14 mouse cellular contexts compared by ENCODE assay signal in the genomic region with DNA sequence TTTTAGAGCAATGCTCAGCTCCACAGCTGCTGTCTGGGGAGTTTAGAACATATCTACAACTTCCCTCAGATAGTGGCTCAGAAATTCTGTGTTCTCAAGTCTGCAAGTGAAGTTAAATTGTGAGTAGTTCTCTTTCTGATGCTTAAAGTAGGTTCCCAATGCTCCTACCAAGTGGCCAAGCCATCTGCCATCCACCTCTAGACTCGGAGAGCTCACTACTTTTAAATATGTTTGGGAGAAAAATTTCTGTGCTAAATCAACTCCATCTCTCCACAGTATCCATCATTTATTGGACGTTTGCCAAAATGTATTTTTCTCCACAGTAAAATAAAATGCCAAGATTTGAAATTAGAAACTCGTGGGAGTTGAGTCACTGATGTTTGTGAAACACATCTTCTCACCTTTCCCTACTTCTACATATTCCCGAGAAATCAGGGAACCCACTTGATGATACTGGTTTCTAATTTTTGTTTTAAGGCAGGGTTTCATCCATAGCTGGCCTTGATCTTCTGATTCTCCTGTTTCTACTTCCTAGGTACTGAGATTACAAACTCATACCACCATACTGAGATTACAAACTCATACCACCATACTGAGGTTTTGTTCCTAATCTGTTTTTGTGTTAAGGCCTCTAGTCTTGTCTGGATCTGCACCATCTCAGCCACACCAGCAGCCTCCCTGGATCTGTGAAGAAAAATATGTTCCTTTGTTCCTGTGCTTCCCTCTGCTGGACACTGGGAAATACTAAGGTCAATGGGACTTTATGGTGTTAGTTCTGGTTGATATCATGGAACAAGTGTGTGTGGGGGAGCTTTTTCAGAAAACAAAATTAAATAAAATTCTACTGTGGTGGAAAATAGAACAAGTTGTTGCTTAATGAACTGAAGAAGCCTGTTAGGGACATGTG. TPM values are rescaled to one million over a fixed set of nuclear protein-coding genes. Genes with fewer than 3 reads are reported as not detected.
A peak's percentile ranks its signal among the peaks of the same experiment; 100 is the strongest.
DNase-seq lines count a peak whose midpoint lies in the region; ATAC-seq and TF ChIP-seq lines count a peak whose summit lies in the region.
"Had no signal": no experiment of that assay in that cellular context is flagged by ENCODE, and none has a peak within 500 bp of the region (broad histone marks: within the 10 kb centered on the region; RNA-seq: fewer than 3 reads in every experiment).

No protein-coding gene starts in this region.

- no peak for ATAC-seq in embryonic facial prominence, embryonic 14.5 days (ENCODE audit: low read depth)
- no peak for ATAC-seq in intestine, postnatal 0 days
- no peak for ATAC-seq in intestine, embryonic 15.5 days
- no peak for ATAC-seq in neural tube, embryonic 15.5 days (ENCODE audit: low FRiP score)
- ATAC-seq: inflammation-experienced regulatory T-cells, adult 6 months; midbrain, embryonic 13.5 days had no signal

- no peak overlapping the region for H3K4me3 ChIP-seq in embryonic facial prominence, embryonic 14.5 days (ENCODE audit: low read depth, low read length)
- no peak overlapping the region for H3K4me3 ChIP-seq in embryonic facial prominence, embryonic 10.5 days
- no peak overlapping the region for H3K4me3 ChIP-seq in intestine, postnatal 0 days (ENCODE audit: low read depth, low read length)
- no peak overlapping the region for H3K4me3 ChIP-seq in intestine, embryonic 15.5 days (replicated peaks)
- no peak overlapping the region for H3K4me3 ChIP-seq in lung, adult 2 months (replicated peaks; ENCODE audit: extremely low read depth, low read depth, low read length)
- no peak overlapping the region for H3K4me3 ChIP-seq in neural tube, embryonic 15.5 days (replicated peaks)
- H3K4me3 ChIP-seq: heart, embryonic 13.5 days; midbrain, embryonic 13.5 days had no signal

- H3K9me3 ChIP-seq in embryonic facial prominence, embryonic 14.5 days (ENCODE audit: control insufficient read depth, low read length), result no peaks in the 10 kb centered on the region
- H3K9me3 ChIP-seq in embryonic facial prominence, embryonic 10.5 days, result no peaks in the 10 kb centered on the region
- H3K9me3 ChIP-seq in intestine, postnatal 0 days (ENCODE audit: control insufficient read depth), result no peaks in the 10 kb centered on the region
- H3K9me3 ChIP-seq in intestine, embryonic 15.5 days, result no peaks in the 10 kb centered on the region
- H3K9me3 ChIP-seq in neural tube, embryonic 15.5 days (replicated peaks), result no peaks in the 10 kb centered on the region
- H3K9me3 ChIP-seq: heart, embryonic 13.5 days; midbrain, embryonic 13.5 days had no signal

- no peak overlapping the region for H3K27ac ChIP-seq in embryonic facial prominence, embryonic 14.5 days (replicated peaks; ENCODE audit: low read depth, low read length)
- H3K27ac ChIP-seq in embryonic facial prominence, embryonic 10.5 days (replicated peaks), result no peak overlapping the region
- H3K27ac ChIP-seq in intestine, postnatal 0 days (ENCODE audit: low read depth, low read length), result no peak overlapping the region
- H3K27ac ChIP-seq in intestine, embryonic 15.5 days, result no peak overlapping the region
- H3K27ac ChIP-seq in neural tube, embryonic 15.5 days (replicated peaks), result no peak overlapping the region
- H3K27ac ChIP-seq: heart, embryonic 13.5 days; liver, embryonic 14.5 days; midbrain, embryonic 13.5 days had no signal

- H3K9ac ChIP-seq in embryonic facial prominence, embryonic 14.5 days (ENCODE audit: low read depth, low read length), result no peak overlapping the region
- H3K9ac ChIP-seq in intestine, postnatal 0 days (ENCODE audit: low read depth, low read length), result no peak overlapping the region
- H3K9ac ChIP-seq in intestine, embryonic 15.5 days, result no peak overlapping the region
- no peak overlapping the region for H3K9ac ChIP-seq in neural tube, embryonic 15.5 days (replicated peaks)
- H3K9ac ChIP-seq: heart, embryonic 13.5 days; liver, embryonic 14.5 days; midbrain, embryonic 13.5 days had no signal

- TF ChIP-seq POLR2A in lung, adult 2 months (IDR thresholded peaks at IDR 0.05; ENCODE audit: borderline replicate concordance, extremely low read depth, low read depth, low read length), result no peak

- peak; percentile 26 for DNase-seq in embryonic facial prominence, embryonic 14.5 days (ENCODE audit: low spot score)
- no peak for DNase-seq in embryonic facial prominence, embryonic 10.5 days (ENCODE audit: low spot score)
- peak; percentile 18 for DNase-seq in lung, postnatal 10 days
- no peak for DNase-seq in lung, adult 2 months
- peak; percentile 21 for DNase-seq in skeletal muscle tissue, adult 2 months (ENCODE audit: low read depth, low spot score)
- DNase-seq: B cell, adult 2 months had no signal

- H3K27me3 ChIP-seq in embryonic facial prominence, embryonic 14.5 days (replicated peaks; ENCODE audit: control insufficient read depth, insufficient read depth, low read length), result no peaks in the 10 kb centered on the region
- no peaks in the 10 kb centered on the region for H3K27me3 ChIP-seq in embryonic facial prominence, embryonic 10.5 days (replicated peaks; ENCODE audit: low read depth, poor library complexity, severe bottlenecking)
- no peaks in the 10 kb centered on the region for H3K27me3 ChIP-seq in intestine, postnatal 0 days (replicated peaks; ENCODE audit: control insufficient read depth, insufficient read depth, low read length)
- H3K27me3 ChIP-seq in intestine, embryonic 15.5 days (replicated peaks), result no peaks in the 10 kb centered on the region
- H3K27me3 ChIP-seq in neural tube, embryonic 15.5 days (replicated peaks), result no peaks in the 10 kb centered on the region
- H3K27me3 ChIP-seq: heart, embryonic 13.5 days; midbrain, embryonic 13.5 days had no signal

- H3K36me3 ChIP-seq in embryonic facial prominence, embryonic 14.5 days (ENCODE audit: control insufficient read depth, insufficient read depth, low read length), result no peaks in the 10 kb centered on the region
- no peaks in the 10 kb centered on the region for H3K36me3 ChIP-seq in embryonic facial prominence, embryonic 10.5 days (replicated peaks)
- H3K36me3 ChIP-seq in intestine, postnatal 0 days (ENCODE audit: control insufficient read depth, insufficient read depth), result no peaks in the 10 kb centered on the region
- H3K36me3 ChIP-seq in intestine, embryonic 15.5 days, result no peaks in the 10 kb centered on the region
- no peaks in the 10 kb centered on the region for H3K36me3 ChIP-seq in neural tube, embryonic 15.5 days
- H3K36me3 ChIP-seq: heart, embryonic 13.5 days; midbrain, embryonic 13.5 days had no signal

- H3K4me1 ChIP-seq in embryonic facial prominence, embryonic 14.5 days (ENCODE audit: control insufficient read depth, insufficient read depth, low read length), result no peaks in the 10 kb centered on the region
- peaks cover 7% of the 10 kb centered on the region for H3K4me1 ChIP-seq in embryonic facial prominence, embryonic 10.5 days
- H3K4me1 ChIP-seq in intestine, postnatal 0 days (replicated peaks; ENCODE audit: control insufficient read depth, insufficient read depth, low read length), result no peaks in the 10 kb centered on the region
- H3K4me1 ChIP-seq in intestine, embryonic 15.5 days (replicated peaks), result no peaks in the 10 kb centered on the region
- no peaks in the 10 kb centered on the region for H3K4me1 ChIP-seq in lung, adult 2 months (ENCODE audit: control insufficient read depth, insufficient read depth, low read length)
- no peaks in the 10 kb centered on the region for H3K4me1 ChIP-seq in neural tube, embryonic 15.5 days
- H3K4me1 ChIP-seq: heart, embryonic 13.5 days; midbrain, embryonic 13.5 days had no signal

- TF ChIP-seq CTCF in intestine, postnatal 0 days (IDR thresholded peaks at IDR 0.05; ENCODE audit: low read depth), result peak; percentile 43
- TF ChIP-seq CTCF in lung, adult 2 months (IDR thresholded peaks at IDR 0.05; ENCODE audit: insufficient read depth, low read length), result no peak

- WGBS in embryonic facial prominence, embryonic 14.5 days, result 42% methylated on average over 4 of the region's 4 CpGs
- WGBS in embryonic facial prominence, embryonic 10.5 days, result 75% methylated on average over 4 of the region's 4 CpGs
- WGBS in intestine, postnatal 0 days, result 53% methylated on average over 4 of the region's 4 CpGs
- 48% methylated on average over 4 of the region's 4 CpGs for WGBS in intestine, embryonic 15.5 days
- 43% methylated on average over 4 of the region's 4 CpGs for WGBS in lung, adult 2 months
- WGBS in neural tube, embryonic 15.5 days, result 65% methylated on average over 4 of the region's 4 CpGs

- no peak overlapping the region for H3K4me2 ChIP-seq in embryonic facial prominence, embryonic 14.5 days (ENCODE audit: low read depth, low read length)
- no peak overlapping the region for H3K4me2 ChIP-seq in intestine, postnatal 0 days (replicated peaks; ENCODE audit: low read depth)
- no peak overlapping the region for H3K4me2 ChIP-seq in intestine, embryonic 15.5 days (replicated peaks)
- no peak overlapping the region for H3K4me2 ChIP-seq in neural tube, embryonic 15.5 days
- H3K4me2 ChIP-seq: heart, embryonic 13.5 days; midbrain, embryonic 13.5 days had no signal

RNA-seq across cellular contexts. Expression of gene Ces1a, which starts 0.8 kb away (rescaled TPM):
- polyA plus RNA-seq in embryonic facial prominence, embryonic 14.5 days (2014; fragmentation: Nextera tagmentation; extraction: Ambion mirVana), result not detected in 2 replicates
- polyA plus RNA-seq in embryonic facial prominence, embryonic 10.5 days (2016; fragmentation: Nextera tagmentation; extraction: Ambion mirVana), result not detected in 2 replicates
- not detected in 2 replicates for polyA plus RNA-seq in intestine, postnatal 0 days (2015; fragmentation: Nextera tagmentation; extraction: Ambion mirVana)
- not detected in 2 replicates for polyA plus RNA-seq in intestine, embryonic 15.5 days (2015; fragmentation: Nextera tagmentation; extraction: Ambion mirVana)
- 0.07 TPM in 1 of 2 replicates, not detected in the other for polyA plus RNA-seq in lung, adult 2 months (2012; rRNA removed)
- 0.09 and 0.14 TPM in 2 replicates for polyA plus RNA-seq in neural tube, embryonic 15.5 days (2015; fragmentation: Nextera tagmentation; extraction: Ambion mirVana)
- polyA plus RNA-seq: forebrain, embryonic 11.5 days; heart, embryonic 13.5 days; inflammation-experienced regulatory T-cells, adult 6 months; liver, embryonic 14.5 days; midbrain, embryonic 13.5 days had no signal

RNA-seq across cellular contexts. Expression of gene Ces1b, which starts 31.1 kb away (rescaled TPM):
- polyA plus RNA-seq in embryonic facial prominence, embryonic 14.5 days (2014; fragmentation: Nextera tagmentation; extraction: Ambion mirVana), result 0.36 TPM in 1 of 2 replicates, not detected in the other
- not detected in 2 replicates for polyA plus RNA-seq in embryonic facial prominence, embryonic 10.5 days (2016; fragmentation: Nextera tagmentation; extraction: Ambion mirVana)
- polyA plus RNA-seq in intestine, postnatal 0 days (2015; fragmentation: Nextera tagmentation; extraction: Ambion mirVana), result 0.10 TPM in 1 of 2 replicates, not detected in the other
- 0.14 and 0.16 TPM in 2 replicates for polyA plus RNA-seq in intestine, embryonic 15.5 days (2015; fragmentation: Nextera tagmentation; extraction: Ambion mirVana)
- 0.20 and 3.4 TPM in 2 replicates for polyA plus RNA-seq in lung, adult 2 months (2012; rRNA removed)
- polyA plus RNA-seq in neural tube, embryonic 15.5 days (2015; fragmentation: Nextera tagmentation; extraction: Ambion mirVana), result 0.18 TPM in 1 of 2 replicates, not detected in the other
- polyA plus RNA-seq: forebrain, embryonic 11.5 days; heart, embryonic 13.5 days; inflammation-experienced regulatory T-cells, adult 6 months; liver, embryonic 14.5 days; midbrain, embryonic 13.5 days had no signal

Comparison
In these comparisons a context has a peak if more than half of its experiments do, and no peak if none do; other contexts are left out.
1. DNase-seq: peak in embryonic facial prominence, embryonic 14.5 days (single experiment), lung, postnatal 10 days (single experiment) and skeletal muscle tissue, adult 2 months (single experiment); none in embryonic facial prominence, embryonic 10.5 days (single experiment) and lung, adult 2 months (single experiment).